Mouse (Mus musculus): ENCODE results near the gene Ubxn1.
A peak's percentile ranks its signal among the peaks of the same experiment; 100 is the strongest.
"Not testable (repeated sequence)": the region's sequence is repeated elsewhere in the genome, so short reads cannot be mapped to it uniquely, and the experiment has no call there.

Ubxn1 gene

DNA sequence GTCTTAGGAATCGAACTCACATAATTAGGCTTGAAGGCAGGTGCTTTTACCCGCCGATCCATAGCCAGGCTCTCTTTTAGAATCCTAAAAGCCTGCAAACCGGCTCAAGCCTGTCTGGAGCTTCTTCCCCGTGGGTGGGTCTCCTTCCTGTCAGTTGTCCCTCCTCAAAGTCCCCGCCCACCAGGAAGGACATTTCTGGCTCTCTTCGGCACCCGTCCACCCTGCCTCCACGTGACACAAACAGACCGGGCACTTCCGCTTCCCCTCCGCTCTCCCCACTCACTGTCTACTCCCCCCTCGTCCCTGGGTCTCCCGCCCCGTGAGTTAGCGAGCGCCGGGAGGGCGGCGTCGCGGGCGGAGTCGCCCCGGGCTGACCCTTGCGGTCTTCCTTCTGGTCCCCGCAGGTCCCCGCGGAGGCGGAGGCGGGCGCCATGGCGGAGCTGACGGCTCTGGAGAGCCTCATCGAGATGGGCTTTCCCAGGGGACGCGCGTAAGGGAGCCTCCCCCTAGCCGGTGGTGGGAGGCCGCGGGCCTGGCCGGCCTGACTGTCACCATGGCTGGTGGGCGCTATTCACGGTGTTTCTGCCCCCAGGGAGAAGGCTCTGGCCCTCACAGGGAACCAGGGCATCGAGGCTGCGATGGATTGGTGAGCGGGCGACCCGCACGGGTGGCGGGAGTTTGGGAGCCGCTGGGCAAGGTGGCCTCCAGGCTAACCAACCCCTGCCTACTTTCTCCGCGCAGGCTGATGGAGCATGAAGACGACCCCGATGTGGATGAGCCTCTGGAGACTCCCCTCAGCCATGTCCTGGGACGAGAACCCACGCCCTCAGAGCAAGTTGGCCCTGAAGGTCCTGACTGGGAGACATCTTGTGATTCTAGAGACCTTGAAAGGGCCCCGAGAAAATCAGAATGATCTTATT, at the start of gene Ubxn1:
TSS of gene Ubxn1 (plus strand) at position 230 of the 920 bp plus-strand sequence.
- ATAC-seq (ENCODE audit: insufficient number of reproducible peaks, low FRiP score, low TSS enrichment): peak; percentile 89

- no peak for ATAC-seq (ENCODE audit: insufficient number of reproducible peaks, low FRiP score, low TSS enrichment)
These were observed 48.6 kb upstream of the Ubxn1 start for GRCm38 (mm10) chr19:8822696-8823095.

- no peak for ATAC-seq (ENCODE audit: insufficient number of reproducible peaks, low FRiP score, low TSS enrichment)
These were observed 41.6 kb upstream of the Ubxn1 start, which contains the start of gene AC129217.1 for GRCm38 (mm10) chr19:8829660-8830059. TSS of gene AC129217.1 (plus strand) at chr19:8829773.

- ATAC-seq (ENCODE audit: insufficient number of reproducible peaks, low FRiP score, low TSS enrichment): no peak
These were observed 40.6 kb upstream of the Ubxn1 start for GRCm38 (mm10) chr19:8830664-8831063.

DNA sequence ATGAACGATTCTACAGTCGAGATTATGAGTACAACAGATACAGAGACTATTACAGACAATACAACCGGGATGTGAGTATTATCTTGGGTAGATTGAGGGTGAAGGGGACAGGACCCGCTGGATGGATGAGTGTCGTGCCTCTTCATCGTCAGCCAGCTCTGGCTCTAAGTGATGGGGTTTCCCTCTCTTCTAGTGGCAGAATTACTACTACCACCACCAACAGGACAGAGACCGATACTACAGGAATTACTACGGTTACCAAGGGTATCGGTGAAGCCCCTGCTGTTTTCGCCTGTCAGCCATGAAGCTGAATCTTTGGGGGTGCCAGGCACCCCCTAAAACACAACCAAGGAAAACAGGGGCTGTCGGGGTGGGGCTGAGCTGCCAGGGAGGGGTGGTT, 40.0 kb upstream of the Ubxn1 start:
- no peak for ATAC-seq (ENCODE audit: insufficient number of reproducible peaks, low FRiP score, low TSS enrichment)

DNA sequence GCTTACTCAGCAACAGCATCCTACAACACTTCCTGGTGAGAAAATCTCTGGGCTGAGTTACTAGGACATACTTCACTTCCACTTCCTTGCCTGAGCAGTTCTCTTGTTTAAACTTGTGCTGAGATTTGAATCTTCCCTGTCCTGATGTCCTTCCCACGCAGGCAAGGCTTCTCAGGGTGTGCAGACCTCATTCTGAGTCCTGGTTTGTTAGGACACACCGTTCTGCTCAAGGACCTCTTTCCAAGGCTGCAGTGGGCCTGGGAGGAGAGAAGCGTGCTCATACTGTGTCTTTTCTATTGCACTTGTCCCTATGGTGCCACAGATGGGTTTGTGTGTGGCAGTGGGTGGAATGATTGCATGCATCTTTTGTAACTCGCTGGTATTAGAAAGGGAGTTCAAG, 38.3 kb upstream of the Ubxn1 start:
- ATAC-seq (ENCODE audit: insufficient number of reproducible peaks, low FRiP score, low TSS enrichment): no peak

GRCm38 (mm10) chr19:8836327-8836726, 35.0 kb upstream of the Ubxn1 start:
- not testable (repeated sequence) for ATAC-seq (ENCODE audit: insufficient number of reproducible peaks, low FRiP score, low TSS enrichment)

- peak; percentile 60 for ATAC-seq (ENCODE audit: insufficient number of reproducible peaks, low FRiP score, low TSS enrichment)
These were observed 34.0 kb upstream of the Ubxn1 start, which contains the start of gene Bscl2 for GRCm38 (mm10) chr19:8837251-8837791. TSS of gene Bscl2 (plus strand) at chr19:8837467.

- ATAC-seq (ENCODE audit: insufficient number of reproducible peaks, low FRiP score, low TSS enrichment): no peak
These were observed 33.1 kb upstream of the Ubxn1 start for GRCm38 (mm10) chr19:8838041-8838730.

GRCm38 (mm10) chr19:8839103-8839907, 32.0 kb upstream of the Ubxn1 start, which contains the start of gene Gng3:
TSS of gene Gng3 (minus strand) at chr19:8839194.
- ATAC-seq (ENCODE audit: insufficient number of reproducible peaks, low FRiP score, low TSS enrichment): peak; percentile 80

GRCm38 (mm10) chr19:8839908-8840791, 31.1 kb upstream of the Ubxn1 start:
- ATAC-seq (ENCODE audit: insufficient number of reproducible peaks, low FRiP score, low TSS enrichment): peak; percentile 71

GRCm38 (mm10) chr19:8841012-8841411, 30.3 kb upstream of the Ubxn1 start:
- ATAC-seq (ENCODE audit: insufficient number of reproducible peaks, low FRiP score, low TSS enrichment): no peak

- no peak for ATAC-seq (ENCODE audit: insufficient number of reproducible peaks, low FRiP score, low TSS enrichment)
These were observed 28.3 kb upstream of the Ubxn1 start for GRCm38 (mm10) chr19:8842961-8843360.

DNA sequence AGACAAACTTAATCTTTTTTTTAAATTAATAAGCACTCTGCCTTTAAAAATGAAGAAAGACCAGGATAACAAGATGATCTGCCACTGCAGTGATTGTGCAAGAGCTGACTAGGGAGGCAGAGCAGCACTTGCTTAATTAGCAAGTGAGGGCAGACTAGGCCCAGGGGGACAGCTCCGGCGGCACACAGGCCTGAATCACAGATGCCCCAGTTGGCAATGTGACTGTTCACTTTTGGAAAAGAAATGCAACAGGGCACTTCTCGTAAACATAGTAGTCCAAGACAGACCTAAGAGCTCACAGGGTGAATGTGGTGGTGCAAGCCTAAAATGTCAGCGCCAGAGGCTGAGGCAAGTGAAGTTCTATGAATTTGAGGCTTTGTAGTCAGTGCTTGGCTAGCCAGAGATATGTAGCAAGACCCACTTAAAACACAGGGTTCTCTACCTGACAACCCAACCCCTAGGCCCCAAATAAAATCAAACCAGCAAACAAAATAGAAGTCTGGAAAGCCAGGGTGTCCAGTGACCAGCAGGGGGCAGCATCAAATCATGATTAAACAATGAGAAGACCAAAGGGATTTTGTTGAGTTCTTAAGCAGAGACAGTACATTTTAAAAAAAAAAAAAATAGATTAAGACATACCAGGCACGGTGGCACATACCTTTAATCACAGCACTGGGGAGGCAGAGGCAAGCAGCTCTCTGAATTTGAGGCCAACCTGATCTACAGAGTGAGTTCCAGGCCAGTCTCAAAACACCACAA, 26.7 kb upstream of the Ubxn1 start:
- no peak for ATAC-seq (ENCODE audit: insufficient number of reproducible peaks, low FRiP score, low TSS enrichment)

GRCm38 (mm10) chr19:8848356-8848755, 22.9 kb upstream of the Ubxn1 start:
- no peak for ATAC-seq (ENCODE audit: insufficient number of reproducible peaks, low FRiP score, low TSS enrichment)

- no peak for ATAC-seq (ENCODE audit: insufficient number of reproducible peaks, low FRiP score, low TSS enrichment)
These were observed 20.8 kb upstream of the Ubxn1 start, which contains the start of gene Lrrn4cl for GRCm38 (mm10) chr19:8850402-8850901. TSS of gene Lrrn4cl (plus strand) at chr19:8850768.

GRCm38 (mm10) chr19:8851639-8852038, 19.7 kb upstream of the Ubxn1 start:
- no peak for ATAC-seq (ENCODE audit: insufficient number of reproducible peaks, low FRiP score, low TSS enrichment)

- no peak for ATAC-seq (ENCODE audit: insufficient number of reproducible peaks, low FRiP score, low TSS enrichment)
These were observed 18.9 kb upstream of the Ubxn1 start for GRCm38 (mm10) chr19:8852236-8852928.

Measured in cerebellum, adult (tissue).